Mouse (Mus musculus) neural tube, embryonic 12.5 days (tissue): Measurements from ENCODE around the gene Rnf181. TPM values are rescaled to one million over a fixed set of nuclear protein-coding genes. Genes with fewer than 3 reads are reported as not detected.
A peak's percentile ranks its signal among the peaks of the same experiment; 100 is the strongest.

Experiments used
- ATAC-seq: fragments of 200-750 bp; cut with Nextera tagmentation; 2 replicates; pipeline ENCODE4 v1.8.0; 2017; ENCODE audit warnings: low read depth, mild to moderate bottlenecking, moderate TSS enrichment, moderate library complexity; ENCODE audit not compliant: low FRiP score
- H3K27ac ChIP-seq: fragments of 300-500 bp; sonication (generic); 2 replicates; pipeline ENCODE4 v1.5.1; 2016
- H3K27me3 ChIP-seq: fragments of 300-500 bp; sonication (generic); replicated peaks from 2 replicates; pipeline ENCODE4 v1.6.1; 2016; ENCODE audit warnings: mild to moderate bottlenecking
- H3K36me3 ChIP-seq: fragments of 300-500 bp; sonication (generic); 2 replicates; pipeline ENCODE4 v1.6.1; 2016; ENCODE audit warnings: mild to moderate bottlenecking
- H3K4me1 ChIP-seq: fragments of 300-500 bp; sonication (generic); 2 replicates; pipeline ENCODE4 v1.6.1; 2016
- H3K4me2 ChIP-seq: fragments of 300-500 bp; sonication (generic); replicated peaks from 2 replicates; pipeline ENCODE4 v1.6.1; 2016; ENCODE audit warnings: mild to moderate bottlenecking
- H3K4me3 ChIP-seq: fragments of 300-500 bp; sonication (generic); 2 replicates; pipeline ENCODE4 v1.5.1; 2016
- H3K9ac ChIP-seq: fragments of 300-500 bp; sonication (generic); 2 replicates; pipeline ENCODE4 v1.6.1; 2016; ENCODE audit warnings: mild to moderate bottlenecking
- H3K9me3 ChIP-seq: fragments of 300-500 bp; sonication (generic); 2 replicates; pipeline ENCODE4 v1.6.1; 2016; ENCODE audit warnings: mild to moderate bottlenecking
- WGBS: fragments of 180-500 bp; shearing (Covaris S2); methylation state at CpG from one replicate; pipeline ENCODE4 v1.1.7; 2016; 5-methylcytosine and 5-hydroxymethylcytosine counted together
- polyA plus RNA-seq: library from polyadenylated mRNA; unstranded; fragments of >200 nt; fragmentation: Nextera tagmentation; extraction: Ambion mirVana; gene quantifications from 2 replicates; pipeline ENCODE4 v1.2.1, GENCODE M21; 2016

Rnf181 gene
- polyA plus RNA-seq, 1 experiment from 2014 or later: 108 TPM

DNA sequence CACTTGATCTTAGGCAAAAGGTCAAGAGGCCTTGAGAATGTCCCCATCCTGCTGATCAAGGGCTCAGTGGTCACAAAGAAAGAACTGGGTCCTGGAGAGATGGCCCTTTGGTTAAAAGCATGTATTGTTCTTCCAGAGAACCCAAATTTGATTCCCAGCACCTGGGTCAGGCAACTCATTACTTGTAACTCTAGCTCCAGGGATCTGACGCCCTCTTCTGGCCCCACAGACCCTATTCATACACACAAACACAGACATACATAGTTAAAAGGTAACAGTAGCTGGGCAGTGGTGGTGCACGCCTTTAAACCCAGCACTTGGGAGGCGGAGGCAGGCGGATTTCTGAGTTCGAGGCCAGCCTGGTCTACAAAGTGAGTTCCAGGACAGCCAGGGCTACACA, 25.6 kb upstream of the Rnf181 start:
- H3K27me3 ChIP-seq: peaks cover 15% of the 10 kb centered on the region; the same call in 1 of the 2 replicates
- no peak overlapping the region for H3K4me3 ChIP-seq
- 85% methylated on average over 5 of the region's 5 CpGs for WGBS

DNA sequence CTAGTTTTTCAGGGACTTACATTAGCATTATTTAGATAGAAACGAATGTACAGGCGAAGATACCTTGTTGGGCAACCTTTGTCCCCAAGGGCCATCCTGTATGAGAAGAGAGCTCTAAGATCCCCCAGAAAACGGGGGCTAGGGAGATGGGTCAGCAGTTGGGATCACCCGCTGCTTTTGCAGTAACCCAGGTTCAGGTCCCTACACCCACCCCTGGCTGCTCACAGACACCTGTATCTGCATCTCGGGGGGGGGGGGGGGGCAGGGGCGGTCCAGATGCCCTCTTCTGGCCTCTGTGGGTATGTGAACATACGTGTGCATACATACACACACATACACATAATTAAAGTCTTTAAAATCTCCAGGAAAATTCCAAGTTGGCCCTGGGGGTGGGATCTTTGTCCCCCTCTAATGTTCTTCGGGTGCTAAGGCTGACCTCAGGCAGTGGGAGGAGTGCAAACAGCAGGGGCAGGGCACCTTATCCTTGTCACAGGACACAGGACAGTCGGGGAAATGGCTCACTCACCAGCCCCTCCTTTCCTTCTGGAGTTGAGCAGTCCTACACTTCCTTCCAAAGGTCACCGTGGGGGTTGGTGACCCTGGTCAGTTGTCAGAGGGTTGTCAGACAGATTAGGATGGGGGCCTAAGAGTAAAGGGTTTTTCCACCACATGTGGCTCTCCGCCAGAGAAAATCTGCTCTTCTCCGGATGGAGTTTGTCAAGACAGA, 24.2 kb upstream of the Rnf181 start:
- H3K4me3 ChIP-seq: no peak overlapping the region
- WGBS: 24% methylated on average over 12 of the region's 12 CpGs
- no peak overlapping the region for H3K9ac ChIP-seq
- H3K36me3 ChIP-seq: no peaks in the 10 kb centered on the region
- ATAC-seq: no peak
- peaks cover 15% of the 10 kb centered on the region; the same call in 1 of the 2 replicates for H3K27me3 ChIP-seq
- peak overlapping the region; percentile 58 for H3K4me2 ChIP-seq
- peaks cover 11% of the 10 kb centered on the region; the same call in 1 of the 2 replicates for H3K4me1 ChIP-seq
- H3K27ac ChIP-seq: no peak overlapping the region
- H3K9me3 ChIP-seq: no peaks in the 10 kb centered on the region

More for the DNA sequence above, 25.6 kb upstream of the Rnf181 start:
- no peak for ATAC-seq
- Histone ChIP-seq H3K36me3 (no peaks in the 10 kb centered on the region), H3K9me3 (no peaks in the 10 kb centered on the region), H3K9ac (no peak overlapping the region), H3K27ac (no peak overlapping the region), H3K4me2 (no peak overlapping the region), H3K4me1 (peaks cover 11% of the 10 kb centered on the region; the same call in 1 of the 2 replicates)

DNA sequence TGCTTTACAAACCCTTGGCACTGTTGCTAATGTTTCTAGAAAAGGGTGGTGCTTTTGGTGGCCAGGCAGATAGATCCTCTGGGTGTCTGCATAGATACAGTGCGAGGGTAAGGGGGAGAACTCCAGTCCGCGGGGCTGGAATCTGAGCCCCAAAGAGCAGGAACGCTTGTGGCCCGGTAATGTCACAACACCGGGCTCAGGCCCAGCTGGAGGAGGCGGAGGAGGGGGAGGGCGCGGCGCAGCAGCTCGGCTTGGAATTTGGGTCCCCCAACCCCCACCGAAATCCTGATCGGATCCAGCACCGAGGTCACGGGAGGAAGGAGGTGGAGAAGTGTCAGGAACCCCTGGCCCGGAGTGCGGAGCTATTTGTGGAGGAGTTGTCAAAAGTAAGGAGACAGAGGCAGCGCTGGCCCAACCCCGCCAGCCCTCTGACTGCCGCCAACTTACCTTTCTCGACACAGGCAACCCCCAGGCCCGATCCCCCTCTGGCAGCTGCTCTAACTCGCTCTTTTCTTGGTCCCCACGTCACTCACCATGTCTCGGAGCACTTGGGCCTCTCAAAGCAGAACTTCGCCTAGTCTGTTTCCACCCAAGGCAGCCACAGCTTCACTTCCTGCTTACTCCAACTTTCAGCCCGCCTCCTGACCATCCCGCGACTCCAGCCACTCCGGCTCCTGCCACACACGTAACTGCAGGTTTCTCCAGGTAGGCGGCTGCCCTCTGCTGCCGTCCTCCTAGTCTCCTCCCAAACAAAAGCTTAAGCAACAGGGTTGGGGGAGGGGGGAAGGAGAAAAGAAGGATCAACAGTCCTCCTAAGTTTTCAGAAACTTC, 23.4 kb upstream of the Rnf181 start, which contains the start of gene Vamp8:
Gene Vamp8, minus strand, starts transcription at position 763 of the 831 bp plus-strand sequence.
- WGBS: 2% methylated on average over 33 of the region's 33 CpGs
- peak within 1 kb of the TSS; percentile 34 for H3K4me3 ChIP-seq
- H3K4me2 ChIP-seq: peak within 1 kb of the TSS; percentile 58
- ATAC-seq: peak; percentile 48; the same call in 1 of the 2 replicates
- no peaks in the 10 kb centered on the region for H3K9me3 ChIP-seq
- H3K9ac ChIP-seq: peak within 1 kb of the TSS; percentile 45
- peaks cover 15% of the 10 kb centered on the region; the same call in 1 of the 2 replicates for H3K27me3 ChIP-seq
- no peaks in the 10 kb centered on the region for H3K36me3 ChIP-seq
- H3K27ac ChIP-seq: no peak within 1 kb of the TSS
- peaks cover 11% of the 10 kb centered on the region; the same call in 1 of the 2 replicates for H3K4me1 ChIP-seq

DNA sequence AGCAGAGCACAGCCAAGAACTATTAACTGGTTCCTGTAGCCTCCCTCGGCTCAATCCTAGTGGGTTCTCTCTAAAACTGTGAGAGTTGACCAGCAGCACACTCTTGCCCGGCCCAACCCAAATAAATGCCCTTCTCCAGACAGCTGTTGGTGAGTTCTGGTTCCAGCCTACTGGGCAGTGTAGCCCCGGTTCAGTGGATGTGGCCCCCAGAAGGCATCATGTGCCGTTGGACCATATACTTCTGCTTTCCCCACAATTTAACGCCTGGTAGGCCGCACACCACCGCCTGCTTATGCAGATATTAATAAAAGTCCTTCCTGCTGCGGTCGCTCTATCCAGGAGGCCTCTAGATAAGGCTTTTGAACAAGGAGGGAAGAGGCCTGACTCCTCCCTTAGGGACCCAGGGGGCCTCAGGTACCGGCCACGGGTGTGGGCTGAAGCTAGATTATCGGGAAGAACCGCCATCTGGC, 22.8 kb upstream of the Rnf181 start:
- H3K9me3 ChIP-seq: no peaks in the 10 kb centered on the region
- H3K4me3 ChIP-seq: peak overlapping the region; percentile 34
- no peak for ATAC-seq
- 32% methylated on average over 13 of the region's 13 CpGs for WGBS
- H3K27ac ChIP-seq: no peak overlapping the region
- H3K9ac ChIP-seq: 0 out of 2 replicates have a peak overlapping the region, but pooled peaks have one; percentile 45
- H3K4me2 ChIP-seq: peak overlapping the region; percentile 58
- H3K4me1 ChIP-seq: peaks cover 11% of the 10 kb centered on the region; the same call in 1 of the 2 replicates
- H3K36me3 ChIP-seq: no peaks in the 10 kb centered on the region
- H3K27me3 ChIP-seq: peaks cover 15% of the 10 kb centered on the region; the same call in 1 of the 2 replicates

DNA sequence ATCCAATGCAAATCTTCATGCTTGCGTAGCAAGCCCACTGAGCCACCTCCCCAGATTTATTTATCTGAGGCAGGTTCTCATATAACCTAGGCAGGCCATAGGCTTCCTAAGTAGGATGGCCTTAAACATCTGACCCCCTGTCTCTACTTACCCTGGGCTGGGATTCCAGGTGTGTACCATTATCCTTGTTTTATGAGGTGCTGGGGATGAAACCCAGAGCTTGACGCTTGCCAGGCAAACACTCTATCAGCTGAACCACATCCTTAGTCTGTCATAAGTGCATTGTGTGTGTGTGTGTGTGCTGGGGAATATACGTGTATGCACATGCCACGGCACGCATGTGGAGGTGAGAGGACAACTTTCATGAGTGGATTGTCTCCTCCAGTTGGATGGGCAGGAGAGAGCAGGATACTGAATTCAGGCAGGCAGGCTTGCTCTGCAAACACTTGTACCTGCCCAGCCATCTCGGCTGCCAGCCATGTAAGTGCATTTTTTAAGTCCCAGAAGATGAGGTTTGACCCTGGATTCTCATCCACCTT, 22.1 kb upstream of the Rnf181 start:
- WGBS: 85% methylated on average over 6 of the region's 6 CpGs

DNA sequence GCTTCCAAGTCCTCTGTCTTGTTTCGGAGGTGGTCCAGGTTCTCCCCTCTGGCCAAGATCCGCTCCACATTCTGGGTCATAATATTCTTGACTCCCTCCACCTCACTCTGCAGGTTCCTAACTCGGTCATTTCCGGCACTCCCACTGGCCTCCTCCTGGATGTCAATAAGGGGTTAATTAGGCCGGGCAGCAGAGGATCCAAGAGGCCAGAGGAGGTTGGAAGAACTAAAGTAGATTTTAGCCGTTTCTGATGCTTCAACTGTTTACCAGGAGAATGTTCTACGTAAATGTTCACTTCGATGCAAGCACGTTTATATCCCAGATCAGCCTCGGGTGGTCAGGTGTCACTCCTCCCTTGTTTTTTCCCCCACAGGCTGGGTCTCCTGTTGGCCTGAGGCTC, 21.5 kb upstream of the Rnf181 start:
- no peak for ATAC-seq
- Histone ChIP-seq H3K4me2 (no peak overlapping the region), H3K27ac (no peak overlapping the region), H3K9ac (no peak overlapping the region), H3K9me3 (no peaks in the 10 kb centered on the region), H3K27me3 (peaks cover 15% of the 10 kb centered on the region; the same call in 1 of the 2 replicates), H3K4me3 (no peak overlapping the region), H3K4me1 (peaks cover 11% of the 10 kb centered on the region; the same call in 1 of the 2 replicates), H3K36me3 (no peaks in the 10 kb centered on the region)
- 68% methylated on average over 10 of the region's 10 CpGs for WGBS

More for the DNA sequence above, 22.1 kb upstream of the Rnf181 start:
- H3K36me3 ChIP-seq: no peaks in the 10 kb centered on the region
- H3K27ac ChIP-seq: no peak overlapping the region
- no peak overlapping the region for H3K9ac ChIP-seq
- H3K4me2 ChIP-seq: no peak overlapping the region
- H3K4me3 ChIP-seq: no peak overlapping the region
- peaks cover 15% of the 10 kb centered on the region; the same call in 1 of the 2 replicates for H3K27me3 ChIP-seq
- no peak for ATAC-seq
- peaks cover 11% of the 10 kb centered on the region; the same call in 1 of the 2 replicates for H3K4me1 ChIP-seq
- no peaks in the 10 kb centered on the region for H3K9me3 ChIP-seq

DNA sequence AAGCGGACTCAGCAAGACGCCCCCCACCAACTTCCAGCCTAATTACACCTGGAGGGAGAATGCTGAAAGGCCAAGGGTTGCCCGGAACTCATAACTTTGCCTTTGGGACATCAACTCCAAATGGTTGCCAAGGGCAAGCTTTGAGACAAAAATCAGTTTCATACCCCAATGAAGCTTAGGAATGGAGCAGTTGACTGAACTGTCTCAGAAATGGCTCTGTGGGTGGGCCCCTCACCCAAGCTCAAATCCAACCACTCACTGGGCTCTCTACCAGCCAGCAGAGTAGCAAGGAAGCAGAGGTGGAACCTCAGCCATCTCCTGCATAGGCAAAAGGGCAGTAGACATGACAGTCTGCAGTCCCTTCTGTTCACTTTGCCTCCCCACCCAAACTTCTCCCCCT, 21.1 kb upstream of the Rnf181 start:
- Histone ChIP-seq H3K36me3 (no peaks in the 10 kb centered on the region), H3K9me3 (no peaks in the 10 kb centered on the region), H3K4me2 (no peak overlapping the region), H3K27me3 (peaks cover 15% of the 10 kb centered on the region; the same call in 1 of the 2 replicates), H3K4me3 (no peak overlapping the region), H3K9ac (no peak overlapping the region), H3K4me1 (peaks cover 11% of the 10 kb centered on the region; the same call in 1 of the 2 replicates), H3K27ac (no peak overlapping the region)
- ATAC-seq: no peak
- 79% methylated on average over 3 of the region's 3 CpGs for WGBS

DNA sequence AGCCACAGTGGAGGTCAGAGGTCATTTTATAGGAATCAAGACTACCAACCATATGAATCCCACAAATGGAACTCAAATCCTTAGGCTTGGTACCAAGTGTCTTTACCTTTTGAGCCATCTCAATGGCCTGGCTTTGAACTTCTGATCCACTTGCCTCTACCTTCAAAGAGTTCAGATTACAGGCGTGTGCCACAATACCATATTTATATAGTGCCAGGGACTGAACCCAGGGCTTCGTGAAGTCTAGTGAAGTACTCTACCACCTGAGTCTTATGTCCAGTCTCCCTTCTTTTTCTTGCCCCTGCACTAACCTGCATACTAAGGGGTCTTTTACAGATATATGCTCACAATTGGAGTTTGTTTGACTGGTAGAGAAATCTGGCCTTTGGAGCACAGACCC, 19.8 kb upstream of the Rnf181 start:
- Histone ChIP-seq H3K9me3 (no peaks in the 10 kb centered on the region), H3K27me3 (peaks cover 15% of the 10 kb centered on the region; the same call in 1 of the 2 replicates), H3K4me1 (peaks cover 11% of the 10 kb centered on the region; the same call in 1 of the 2 replicates), H3K4me2 (no peak overlapping the region), H3K9ac (no peak overlapping the region), H3K4me3 (no peak overlapping the region), H3K36me3 (no peaks in the 10 kb centered on the region), H3K27ac (no peak overlapping the region)
- WGBS: 87% methylated on average over 2 of the region's 2 CpGs
- ATAC-seq: no peak

DNA sequence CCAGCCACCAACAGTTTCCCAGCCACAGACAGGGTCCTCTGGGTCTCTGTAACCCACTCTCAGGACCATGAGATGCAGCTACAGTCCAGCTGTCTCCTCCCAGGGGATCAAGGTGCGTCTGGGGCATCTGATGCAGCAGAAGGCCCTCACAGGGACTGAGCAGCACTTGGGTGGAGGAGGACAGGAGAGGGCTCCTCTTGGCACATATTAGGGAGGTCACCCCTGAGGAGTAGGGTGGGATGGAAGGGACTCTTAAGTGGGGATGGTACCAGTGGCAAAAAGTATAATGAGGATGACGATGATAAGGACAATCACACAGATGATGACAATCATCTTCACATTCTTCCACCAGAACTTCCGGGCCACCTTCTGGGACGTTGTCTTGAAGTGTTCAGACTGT, 18.5 kb upstream of the Rnf181 start:
- Histone ChIP-seq H3K9ac (no peak overlapping the region), H3K36me3 (no peaks in the 10 kb centered on the region), H3K4me3 (no peak overlapping the region), H3K4me1 (peaks cover 12% of the 10 kb centered on the region), H3K9me3 (no peaks in the 10 kb centered on the region), H3K27me3 (peaks cover 14% of the 10 kb centered on the region), H3K4me2 (no peak overlapping the region), H3K27ac (no peak overlapping the region)
- WGBS: 89% methylated on average over 4 of the region's 4 CpGs
- ATAC-seq: no peak

DNA sequence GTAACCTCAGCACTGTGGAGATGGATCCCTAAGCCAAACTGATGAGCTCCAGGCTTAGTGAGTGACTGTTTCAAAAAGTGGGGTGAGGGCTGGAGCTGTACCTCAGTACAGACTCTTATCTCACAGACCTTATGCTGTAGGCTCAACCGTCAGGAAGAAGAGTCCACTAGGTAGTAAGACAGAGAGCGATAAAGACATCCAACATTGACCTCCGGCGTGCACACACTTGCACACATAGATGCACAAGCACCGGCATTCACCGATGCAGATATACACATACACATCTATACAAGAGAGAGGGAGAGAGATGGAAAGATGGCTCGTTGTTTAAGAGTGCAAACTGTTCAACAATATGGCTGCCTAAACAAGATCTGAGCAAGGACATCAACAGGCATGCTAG, 17.2 kb upstream of the Rnf181 start:
- ATAC-seq: no peak
- WGBS: 93% methylated on average over 7 of the region's 7 CpGs
- Histone ChIP-seq H3K4me3 (no peak overlapping the region), H3K27ac (no peak overlapping the region), H3K9ac (no peak overlapping the region), H3K9me3 (no peaks in the 10 kb centered on the region), H3K36me3 (no peaks in the 10 kb centered on the region), H3K4me2 (no peak overlapping the region), H3K4me1 (peaks cover 8% of the 10 kb centered on the region; the same call in 1 of the 2 replicates), H3K27me3 (peaks cover 17% of the 10 kb centered on the region)

DNA sequence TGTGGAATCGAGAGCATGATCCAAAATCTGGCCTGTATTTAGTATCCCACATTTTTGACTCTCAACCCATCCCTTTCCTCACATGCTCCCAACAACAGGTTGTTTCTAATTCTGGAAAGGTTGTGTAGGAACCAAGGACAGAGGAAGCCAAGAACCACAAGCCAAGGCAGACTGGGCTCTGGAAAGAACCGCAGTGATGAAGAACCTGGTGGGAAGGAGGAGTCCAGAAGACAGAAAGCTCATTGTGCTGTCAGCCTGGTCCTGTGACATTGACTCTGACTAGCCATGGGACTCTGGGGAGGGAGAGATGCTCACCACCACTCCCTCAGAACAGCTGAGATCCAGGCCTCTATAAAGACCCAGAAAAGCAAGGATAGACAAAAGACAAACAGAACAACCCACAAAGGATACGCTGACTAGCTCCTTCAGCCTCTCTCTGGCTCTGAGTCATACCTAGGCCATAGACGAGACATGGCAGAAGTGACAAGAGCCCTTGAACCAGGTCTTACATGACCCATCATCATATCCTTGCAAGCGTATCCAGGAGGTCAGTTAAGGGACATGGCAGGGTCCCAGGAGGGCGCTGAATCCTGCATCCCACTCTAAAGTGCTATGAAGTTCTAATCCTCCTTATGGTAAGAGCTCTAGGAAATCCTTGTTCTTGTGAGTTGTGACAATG, 16.5 kb upstream of the Rnf181 start:
- WGBS: 84% methylated on average over 6 of the region's 6 CpGs
- Histone ChIP-seq H3K9ac (no peak overlapping the region), H3K27ac (no peak overlapping the region), H3K4me1 (peaks cover 8% of the 10 kb centered on the region; the same call in 1 of the 2 replicates), H3K9me3 (no peaks in the 10 kb centered on the region), H3K36me3 (no peaks in the 10 kb centered on the region), H3K4me3 (no peak overlapping the region), H3K27me3 (peaks cover 15% of the 10 kb centered on the region), H3K4me2 (no peak overlapping the region)
- no peak for ATAC-seq
